Comparison of ENCODE assay signal across 10 mouse cellular contexts in genomic region chr16:49892945-49893344, GRCm38 (mm10).
DNase-seq lines count a peak whose midpoint lies in the region; ATAC-seq and TF ChIP-seq lines count a peak whose summit lies in the region.
"Had no signal": no experiment of that assay in that cellular context is flagged by ENCODE, and none has a peak within 500 bp of the region (broad histone marks: within the 10 kb centered on the region; RNA-seq: fewer than 3 reads in every experiment).

No protein-coding gene starts in this region.

- no peak for TF ChIP-seq EP300 in heart, adult 2 months (IDR thresholded peaks at IDR 0.05; ENCODE audit: insufficient read depth, low read depth, low read length)

- H3K4me2 ChIP-seq in forebrain, embryonic 13.5 days = no peak overlapping the region
- no peak overlapping the region for H3K4me2 ChIP-seq in hindbrain, embryonic 12.5 days (replicated peaks)
- H3K4me2 ChIP-seq: heart, embryonic 13.5 days had no signal

- H3K4me3 ChIP-seq in heart, adult 2 months = no peak overlapping the region
- no peak overlapping the region for H3K4me3 ChIP-seq in forebrain, embryonic 13.5 days
- no peak overlapping the region for H3K4me3 ChIP-seq in hindbrain, embryonic 12.5 days
- H3K4me3 ChIP-seq: heart, embryonic 13.5 days had no signal

- intact Hi-C loops in heart, adult 2 months (cut with DNase I) = loop anchor here (5.0 kb wide), 1 partner anchor 101 kb away; no protein-coding TSS in a partner anchor

- no peak overlapping the region for H3K27ac ChIP-seq in heart, adult 2 months
- no peak overlapping the region for H3K27ac ChIP-seq in forebrain, embryonic 13.5 days
- no peak overlapping the region for H3K27ac ChIP-seq in hindbrain, embryonic 12.5 days
- H3K27ac ChIP-seq: heart, embryonic 13.5 days; macrophage had no signal

- peaks cover 15% of the 10 kb centered on the region for H3K36me3 ChIP-seq in heart, adult 2 months (ENCODE audit: control insufficient read depth, insufficient read depth, low read length)
- H3K36me3 ChIP-seq in forebrain, embryonic 13.5 days (ENCODE audit: poor library complexity, severe bottlenecking) = peaks cover 12% of the 10 kb centered on the region
- peaks cover 8% of the 10 kb centered on the region; the same call in 1 of the 2 replicates for H3K36me3 ChIP-seq in hindbrain, embryonic 12.5 days

- ATAC-seq in forebrain, embryonic 13.5 days = no peak
- ATAC-seq in hindbrain, embryonic 12.5 days (ENCODE audit: low FRiP score) = no peak

- no peak for DNase-seq in heart, adult 2 months
- DNase-seq in heart, adult 8-10 months (ENCODE audit: low spot score) = no peak
- peak; percentile 69 for DNase-seq in CD4-positive helper T cell, adult 2 months (ENCODE audit: low read depth, low spot score)
- peak; percentile 46 for DNase-seq in c-Kit-negative CD71-positive TER-119-positive erythroid progenitor cells, embryonic 14.5 days (ENCODE audit: low read depth, low spot score)
- peak; percentile 74 to 81 for DNase-seq in natural killer cell, adult 2 months (ENCODE audit: low spot score in 2 of 2)
- no peak for DNase-seq in frontal cortex, postnatal 36 days (ENCODE audit: low spot score in 2 of 2)

- no peak overlapping the region for H3K9ac ChIP-seq in heart, adult 2 months (ENCODE audit: low read depth, low read length)
- H3K9ac ChIP-seq in forebrain, embryonic 13.5 days = no peak overlapping the region
- H3K9ac ChIP-seq in hindbrain, embryonic 12.5 days = no peak overlapping the region
- H3K9ac ChIP-seq: heart, embryonic 13.5 days had no signal

- H3K4me1 ChIP-seq in heart, adult 2 months (ENCODE audit: control insufficient read depth, insufficient read depth, low read length) = peaks cover 3% of the 10 kb centered on the region
- no peaks in the 10 kb centered on the region for H3K4me1 ChIP-seq in forebrain, embryonic 13.5 days
- 0 out of 2 replicates have a peak, but pooled peaks cover 3% of the 10 kb centered on the region for H3K4me1 ChIP-seq in hindbrain, embryonic 12.5 days

- H3K9me3 ChIP-seq in forebrain, embryonic 13.5 days (replicated peaks) = no peaks in the 10 kb centered on the region
- peaks cover 9% of the 10 kb centered on the region; the same call in 1 of the 2 replicates for H3K9me3 ChIP-seq in hindbrain, embryonic 12.5 days (replicated peaks)

- 67% methylated on average over 2 of the region's 2 CpGs for WGBS in heart, adult 2 months
- WGBS in forebrain, embryonic 13.5 days = 76% methylated on average over 2 of the region's 2 CpGs
- 77% methylated on average over 2 of the region's 2 CpGs for WGBS in hindbrain, embryonic 12.5 days

- no peaks in the 10 kb centered on the region for H3K27me3 ChIP-seq in heart, adult 2 months (ENCODE audit: control insufficient read depth, insufficient read depth, low read length)
- H3K27me3 ChIP-seq in forebrain, embryonic 13.5 days = no peaks in the 10 kb centered on the region
- no peaks in the 10 kb centered on the region for H3K27me3 ChIP-seq in hindbrain, embryonic 12.5 days
- H3K27me3 ChIP-seq: heart, embryonic 13.5 days had no signal

- H3K79me2 ChIP-seq in heart, adult 2 months (replicated peaks; ENCODE audit: control insufficient read depth, insufficient read depth, low read length) = peaks cover 4% of the 10 kb centered on the region; the same call in 1 of the 2 replicates

- peak; percentile 66 for TF ChIP-seq CTCF in heart, adult 2 months (IDR thresholded peaks at IDR 0.05)

- TF ChIP-seq POLR2A in heart, adult 2 months (IDR thresholded peaks at IDR 0.05; ENCODE audit: insufficient read depth, low read depth, low read length) = no peak

Comparison
In these comparisons a context has a peak if more than half of its experiments do, and no peak if none do; other contexts are left out.
1. DNase-seq: peak in CD4-positive helper T cell, adult 2 months (single experiment), c-Kit-negative CD71-positive TER-119-positive erythroid progenitor cells, embryonic 14.5 days (single experiment) and natural killer cell, adult 2 months (2 of 2); none in heart, adult 2 months (0 of 2), heart, adult 8-10 months (single experiment) and frontal cortex, postnatal 36 days (0 of 2).